ENCODE assay signal across 22 mouse cellular contexts in genomic region chr10:40840086-40840485, GRCm38 (mm10). TPM values are rescaled to one million over a fixed set of nuclear protein-coding genes. Genes with fewer than 3 reads are reported as not detected.
DNase-seq lines count a peak whose midpoint lies in the region; ATAC-seq and TF ChIP-seq lines count a peak whose summit lies in the region.
"Had no signal": no experiment of that assay in that cellular context is flagged by ENCODE, and none has a peak within 500 bp of the region (broad histone marks: within the 10 kb centered on the region; RNA-seq: fewer than 3 reads in every experiment).

No protein-coding gene starts in this region.

- no peak for TF ChIP-seq CTCF in lung, postnatal 0 days (IDR thresholded peaks at IDR 0.05)

- no peak overlapping the region for H3K4me3 ChIP-seq in lung, postnatal 0 days (ENCODE audit: low read depth, low read length)
- H3K4me3 ChIP-seq: erythroblast, embryonic 14.5 days; forebrain, embryonic 15.5 days; heart, embryonic 13.5 days; hindbrain, embryonic 13.5 days; neural tube, embryonic 13.5 days had no signal

- WGBS in lung, postnatal 0 days = 87% methylated on average over 5 of the region's 5 CpGs

- no peak for TF ChIP-seq EP300 in lung, postnatal 0 days (IDR thresholded peaks at IDR 0.05)

- no peak for ATAC-seq in lung, postnatal 0 days
- ATAC-seq: forebrain, embryonic 15.5 days; intestine, embryonic 16.5 days; midbrain, embryonic 16.5 days had no signal

- intact Hi-C loops in gastrocnemius, postnatal 36 days (cut with DNase I) = no loop called here

- no peaks in the 10 kb centered on the region for H3K9me3 ChIP-seq in lung, postnatal 0 days (ENCODE audit: low read length)
- H3K9me3 ChIP-seq: forebrain, embryonic 15.5 days; G1E; heart, embryonic 13.5 days; hindbrain, embryonic 13.5 days; neural tube, embryonic 13.5 days had no signal

- no peak overlapping the region for H3K4me2 ChIP-seq in lung, postnatal 0 days (replicated peaks; ENCODE audit: low read depth, low read length)
- H3K4me2 ChIP-seq: forebrain, embryonic 15.5 days; heart, embryonic 13.5 days; hindbrain, embryonic 13.5 days; lung, embryonic 14.5 days; neural tube, embryonic 13.5 days had no signal

- peak; percentile 8 for DNase-seq in gastrocnemius, postnatal 10 days
- no peak for DNase-seq in gastrocnemius, postnatal 36 days
- DNase-seq in urinary bladder, postnatal 14 days (ENCODE audit: low spot score) = peak; percentile 26
- no peak for DNase-seq in urinary bladder, postnatal 25 days (ENCODE audit: low spot score)
- DNase-seq in heart, adult 9 months (ENCODE audit: low spot score in 2 of 2) = peak; percentile 9 to 19
- DNase-seq in testis, postnatal 14 days (ENCODE audit: low spot score) = peak; percentile 84
- no peak for DNase-seq in frontal cortex, postnatal 10 days (ENCODE audit: low spot score in 2 of 2)
- no peak for DNase-seq in lung, postnatal 0 days (ENCODE audit: low spot score)
- DNase-seq: cerebellum, adult 9-10 months; embryo, embryonic 11 days; kidney, postnatal 10 days; layer of hippocampus, adult 9-11 months; lung, embryonic 14.5 days had no signal

- H3K27ac ChIP-seq in lung, postnatal 0 days (ENCODE audit: low read length) = no peak overlapping the region
- H3K27ac ChIP-seq: forebrain, embryonic 15.5 days; heart, embryonic 13.5 days; hindbrain, embryonic 13.5 days; neural tube, embryonic 13.5 days had no signal

- H3K4me1 ChIP-seq in lung, postnatal 0 days (ENCODE audit: insufficient read depth, low read depth, low read length) = no peaks in the 10 kb centered on the region
- H3K4me1 ChIP-seq: forebrain, embryonic 15.5 days had no signal

- H3K9ac ChIP-seq in lung, postnatal 0 days (replicated peaks; ENCODE audit: low read depth) = no peak overlapping the region
- H3K9ac ChIP-seq: forebrain, embryonic 15.5 days; heart, embryonic 13.5 days; hindbrain, embryonic 13.5 days; lung, embryonic 14.5 days; neural tube, embryonic 13.5 days had no signal

- H3K36me3 ChIP-seq in lung, postnatal 0 days (ENCODE audit: insufficient read depth, low read length) = peaks cover 31% of the 10 kb centered on the region

- no peaks in the 10 kb centered on the region for H3K27me3 ChIP-seq in lung, postnatal 0 days (replicated peaks; ENCODE audit: insufficient read depth, low read length)
- H3K27me3 ChIP-seq: forebrain, embryonic 15.5 days; heart, embryonic 13.5 days; hindbrain, embryonic 13.5 days; neural tube, embryonic 13.5 days had no signal

RNA-seq across cellular contexts. Expression of gene Cdc40, which starts 43.0 kb away (rescaled TPM):
- 10 to 100 TPM; 11.1 to 11.8 TPM for total RNA-seq in gastrocnemius, postnatal 10 days (2021)
- total RNA-seq in gastrocnemius, postnatal 36 days (2021) = 1 to 10 TPM; 5.3 to 6.5 TPM
- 16.4 and 17.4 TPM in 2 replicates for polyA plus RNA-seq in lung, postnatal 0 days (2015; fragmentation: Nextera tagmentation; extraction: Ambion mirVana)

RNA-seq across cellular contexts. Expression of gene Wasf1, which starts 43.2 kb away (rescaled TPM):
- 1 to 10 TPM; 2.0 to 2.6 TPM for total RNA-seq in gastrocnemius, postnatal 10 days (2021)
- total RNA-seq in gastrocnemius, postnatal 36 days (2021) = under 1 TPM; 0.42 to 0.43 TPM
- 2.1 and 2.2 TPM in 2 replicates for polyA plus RNA-seq in lung, postnatal 0 days (2015; fragmentation: Nextera tagmentation; extraction: Ambion mirVana)
- total RNA-seq: megakaryocyte, adult 5-6 weeks had no signal

Comparison
In these comparisons a context has a peak if more than half of its experiments do, and no peak if none do; other contexts are left out.
1. DNase-seq: peak in gastrocnemius, postnatal 10 days (single experiment), urinary bladder, postnatal 14 days (single experiment), heart, adult 9 months (2 of 2) and testis, postnatal 14 days (single experiment); none in gastrocnemius, postnatal 36 days (0 of 2), urinary bladder, postnatal 25 days (single experiment), frontal cortex, postnatal 10 days (0 of 2) and lung, postnatal 0 days (single experiment).